Mouse (Mus musculus) urinary bladder, postnatal 36 days (tissue): ENCODE measurements at regions not wholly inside any gene's neighbourhood (a gene's known extent, or its start where the extent isn't known, plus 50 kb on each side); places are given as distances from the start of the nearest gene placed in this dataset.

Experiments
- DNase-seq, 2 experiments: peaks; one replicate each; pipeline ENCODE4 v3.0.0; 2022; ENCODE audit warnings: low spot score in 2 of 2, mixed read lengths in 1 of 2

GRCm38 (mm10) chr2:172770606-172771005, 169.5 kb downstream of the Bmp7 start:
- no peak for DNase-seq

- peak; percentile 52 to 58 for DNase-seq
These were observed 166.9 kb downstream of the Bmp7 start for GRCm38 (mm10) chr2:172773176-172773575.

GRCm38 (mm10) chr2:172776485-172776884, 163.6 kb downstream of the Bmp7 start:
- peak; percentile 28 to 62 for DNase-seq

- no peak for DNase-seq
These were observed 162.3 kb downstream of the Bmp7 start for GRCm38 (mm10) chr2:172777774-172778173.

- no peak for DNase-seq
These were observed 161.0 kb downstream of the Bmp7 start for GRCm38 (mm10) chr2:172779096-172779495.

- DNase-seq = no peak
These were observed 157.4 kb downstream of the Bmp7 start for GRCm38 (mm10) chr2:172782686-172783085.

- DNase-seq = no peak
These were observed 153.8 kb downstream of the Bmp7 start for GRCm38 (mm10) chr2:172786297-172786696.

GRCm38 (mm10) chr2:172787203-172787944, 152.7 kb downstream of the Bmp7 start:
- no peak for DNase-seq

- DNase-seq = no peak
These were observed 150.9 kb downstream of the Bmp7 start for GRCm38 (mm10) chr2:172789260-172789659.

GRCm38 (mm10) chr2:172792555-172792954, 147.6 kb downstream of the Bmp7 start:
- no peak for DNase-seq

GRCm38 (mm10) chr2:172793991-172794390, 146.1 kb downstream of the Bmp7 start:
- no peak for DNase-seq

GRCm38 (mm10) chr2:172794771-172795170, 145.3 kb downstream of the Bmp7 start:
- no peak for DNase-seq

- no peak for DNase-seq
These were observed 144.0 kb downstream of the Bmp7 start for GRCm38 (mm10) chr2:172796104-172796503.

- DNase-seq = no peak
These were observed 143.2 kb downstream of the Bmp7 start for GRCm38 (mm10) chr2:172796955-172797354.

- DNase-seq = no peak
These were observed 140.2 kb downstream of the Bmp7 start for GRCm38 (mm10) chr2:172799951-172800350.

GRCm38 (mm10) chr2:172800801-172801200, 139.3 kb downstream of the Bmp7 start:
- DNase-seq = no peak

GRCm38 (mm10) chr2:172801804-172802203, 138.3 kb downstream of the Bmp7 start:
- DNase-seq = no peak

GRCm38 (mm10) chr2:172807446-172807845, 132.7 kb downstream of the Bmp7 start:
- DNase-seq = no peak

- no peak for DNase-seq
These were observed 130.8 kb downstream of the Bmp7 start for GRCm38 (mm10) chr2:172809306-172809705.

- no peak for DNase-seq
These were observed 126.8 kb downstream of the Bmp7 start for GRCm38 (mm10) chr2:172813319-172813718.

- no peak for DNase-seq
These were observed 126.2 kb downstream of the Bmp7 start for GRCm38 (mm10) chr2:172813906-172814305.

GRCm38 (mm10) chr2:172815146-172815545, 125.0 kb downstream of the Bmp7 start:
- DNase-seq = no peak

GRCm38 (mm10) chr2:172817058-172817745, 122.9 kb downstream of the Bmp7 start:
- no peak for DNase-seq
